Mouse (Mus musculus): Measurements from ENCODE around the gene Rsph14. TPM values are rescaled to one million over a fixed set of nuclear protein-coding genes. Genes with fewer than 3 reads are reported as not detected.
A peak's percentile ranks its signal among the peaks of the same experiment; 100 is the strongest.
"Not testable (repeated sequence)": the region's sequence is repeated elsewhere in the genome, so short reads cannot be mapped to it uniquely, and the experiment has no call there.

Gene Rsph14
- total RNA-seq, 2 experiments from 2014 or later, result 1.1 TPM; not detected in 1

DNA sequence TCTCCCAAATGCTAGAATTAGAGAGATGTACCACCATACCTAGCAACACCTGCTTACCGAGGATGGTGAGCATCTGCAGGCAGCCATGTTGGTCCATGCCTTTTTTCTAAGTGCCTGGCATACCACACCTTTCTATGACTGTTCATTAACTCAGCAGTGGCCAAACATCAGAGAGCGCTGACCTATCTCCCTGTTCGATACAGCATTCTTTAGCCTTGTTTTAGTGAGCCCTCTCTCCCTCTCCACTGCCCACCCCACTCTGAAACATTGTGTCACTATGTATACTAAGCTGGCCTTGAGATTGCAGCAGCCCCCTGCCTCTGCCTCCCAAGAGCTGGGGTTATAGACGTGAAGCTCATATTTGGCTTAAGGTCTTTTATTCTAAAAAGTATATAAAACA lies 21.3 kb upstream of the Rsph14 start:
- no peak for DNase-seq

- DNase-seq, result no peak
These were observed 20.5 kb upstream of the Rsph14 start for GRCm38 (mm10) chr10:75052902-75053301.

GRCm38 (mm10) chr10:75051364-75052074 lies 19.1 kb upstream of the Rsph14 start:
- DNase-seq, result no peak

DNA sequence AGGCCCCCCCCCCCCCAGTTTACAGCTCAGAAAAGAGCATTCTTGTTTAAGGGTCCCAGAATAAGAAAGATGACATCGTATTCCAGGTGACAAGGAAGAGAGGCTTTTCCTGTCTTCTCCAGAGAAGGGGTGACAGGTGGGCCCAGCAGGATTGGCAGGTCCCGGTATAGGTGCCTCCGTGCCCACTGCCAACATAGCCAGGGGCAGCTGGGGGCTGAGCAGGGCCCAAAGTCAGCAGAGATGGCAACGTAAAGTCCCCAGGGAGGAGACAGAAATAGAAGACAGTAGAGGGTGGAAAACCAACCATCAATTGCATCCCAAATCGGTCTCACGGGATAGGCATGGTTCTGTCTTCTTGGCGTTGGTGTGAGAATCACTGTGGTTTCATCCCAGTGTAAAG lies 16.3 kb upstream of the Rsph14 start:
- DNase-seq, result no peak

DNA sequence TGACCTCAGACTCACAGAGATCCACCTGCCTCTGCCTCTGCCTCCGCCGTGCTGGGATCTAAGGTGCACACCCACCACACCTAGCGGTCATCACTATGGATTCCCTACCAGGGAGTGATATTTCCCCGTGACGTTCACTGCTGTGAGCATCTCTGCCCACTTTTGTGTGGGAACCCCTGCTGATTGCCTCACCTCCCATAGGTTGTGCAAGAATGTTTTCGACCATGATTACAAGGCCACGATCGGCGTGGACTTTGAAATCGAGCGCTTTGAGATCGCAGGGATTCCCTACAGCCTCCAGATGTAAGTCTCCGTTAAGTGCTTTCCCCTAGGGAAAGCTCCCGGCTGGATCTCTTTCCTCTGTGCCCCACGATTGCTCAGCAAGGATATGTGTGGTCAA lies 13.4 kb upstream of the Rsph14 start:
- no peak for DNase-seq

DNA sequence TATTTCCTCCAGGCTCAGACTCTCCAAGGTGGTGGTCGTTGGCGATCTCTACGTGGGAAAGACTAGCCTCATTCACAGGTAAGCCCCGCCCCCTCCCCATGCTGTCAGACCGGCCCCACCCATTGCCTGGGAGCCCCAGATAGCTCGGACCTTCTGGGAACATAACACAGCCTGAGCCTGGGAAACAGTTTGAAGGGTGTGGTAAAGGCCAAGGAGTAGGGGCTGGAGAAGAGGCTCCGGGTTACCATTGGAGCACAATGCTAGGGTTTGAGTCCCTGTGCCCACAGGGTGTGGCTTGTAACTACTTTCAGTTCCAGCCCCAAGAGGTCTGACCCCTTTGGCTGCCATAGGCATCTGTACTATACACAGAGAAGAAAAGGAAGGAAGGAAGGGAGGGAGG lies 12.1 kb upstream of the Rsph14 start:
- no peak for DNase-seq

GRCm38 (mm10) chr10:75042060-75042459 lies 9.7 kb upstream of the Rsph14 start:
- DNase-seq, result not testable (repeated sequence)

GRCm38 (mm10) chr10:75036883-75037379 lies 4.5 kb upstream of the Rsph14 start, which contains the start of gene Rab36:
Rab36 (plus strand) TSS chr10:75037058.
- DNase-seq, result peak; percentile 90 to 94

GRCm38 (mm10) chr10:75031345-75032114 lies 856 bp downstream of the Rsph14 start:
- DNase-seq, result no peak

DNA sequence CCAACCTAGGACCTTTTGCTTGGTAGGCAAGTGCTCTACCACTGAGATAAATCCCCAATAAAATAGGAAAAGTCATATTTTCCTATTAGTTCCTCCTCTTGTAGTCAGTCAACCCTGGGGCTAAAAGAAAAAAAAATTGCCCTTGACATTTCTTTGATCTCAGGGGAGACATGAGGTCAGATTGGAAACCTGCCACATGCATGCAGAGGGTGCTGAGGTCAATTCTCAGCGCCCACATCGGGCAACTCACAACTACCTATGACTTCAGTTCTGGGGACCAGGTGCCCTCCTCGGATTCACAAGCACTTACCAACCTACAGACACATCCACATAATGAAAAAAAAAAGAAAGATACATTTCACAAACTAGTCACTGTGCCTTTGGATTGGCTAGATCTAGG lies 2.2 kb downstream of the Rsph14 start:
- no peak for DNase-seq

- DNase-seq, result no peak
These were observed 2.7 kb downstream of the Rsph14 start for GRCm38 (mm10) chr10:75029677-75030076.

DNA sequence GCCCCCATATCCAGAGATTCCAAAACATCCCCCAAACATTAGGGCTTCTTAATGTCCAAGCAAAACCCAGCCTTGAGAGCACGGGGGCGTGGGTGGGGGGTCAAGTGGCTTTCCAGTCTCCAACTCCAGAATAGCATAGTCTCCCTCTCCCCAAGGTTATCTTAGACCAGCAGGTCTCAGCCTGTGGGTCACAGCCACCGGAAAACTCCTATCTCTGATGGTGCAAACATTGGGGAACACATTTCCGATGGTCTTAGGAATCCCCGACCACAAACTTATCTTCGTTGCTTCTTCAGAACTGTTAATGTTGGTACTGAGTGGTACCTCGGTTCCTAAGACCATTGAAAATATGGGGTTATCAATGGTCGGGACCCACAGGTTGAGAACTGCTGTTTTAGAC lies 3.6 kb downstream of the Rsph14 start:
- no peak for DNase-seq

DNA sequence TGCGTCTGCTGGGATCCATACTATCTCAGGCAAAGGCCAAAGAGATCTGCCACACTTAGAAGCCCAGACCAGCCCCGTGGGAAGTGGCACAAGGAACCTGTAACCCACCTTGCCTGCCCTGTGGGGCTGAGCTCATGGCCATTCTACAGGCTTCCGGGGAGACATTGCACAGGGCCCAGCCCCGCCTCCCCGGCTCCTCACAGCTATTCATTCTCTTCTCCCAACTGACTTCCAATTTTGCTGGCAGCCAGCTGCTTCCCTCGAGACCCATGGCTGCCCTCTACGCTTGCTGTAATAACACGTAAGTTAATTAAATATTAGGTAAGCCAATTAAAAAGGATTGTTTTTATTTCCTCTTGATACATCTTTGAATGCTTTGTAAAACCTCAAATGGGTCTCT lies 5.9 kb downstream of the Rsph14 start:
- DNase-seq, result no peak

DNA sequence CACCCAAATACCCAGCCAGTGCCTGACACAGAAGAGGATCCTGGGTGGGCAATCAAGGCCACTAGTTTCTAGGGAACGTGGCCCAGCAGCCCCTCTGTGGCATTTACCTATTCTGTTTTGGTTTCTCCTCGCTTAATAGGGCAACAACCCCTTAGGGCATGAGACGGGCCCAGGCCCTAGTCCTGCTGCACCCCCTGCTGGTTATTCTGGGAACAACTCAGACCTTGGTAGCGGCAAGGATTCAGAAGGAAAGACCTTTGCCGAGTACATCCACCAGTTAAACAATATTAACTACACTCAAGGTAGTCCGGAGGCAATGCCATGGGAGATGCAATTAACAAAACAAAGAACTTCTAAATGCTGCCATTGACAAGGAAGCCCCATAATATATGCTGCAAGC lies 11.2 kb downstream of the Rsph14 start:
- DNase-seq, result peak; percentile 71 to 85

GRCm38 (mm10) chr10:75020271-75020670 lies 12.1 kb downstream of the Rsph14 start:
- DNase-seq, result no peak

DNA sequence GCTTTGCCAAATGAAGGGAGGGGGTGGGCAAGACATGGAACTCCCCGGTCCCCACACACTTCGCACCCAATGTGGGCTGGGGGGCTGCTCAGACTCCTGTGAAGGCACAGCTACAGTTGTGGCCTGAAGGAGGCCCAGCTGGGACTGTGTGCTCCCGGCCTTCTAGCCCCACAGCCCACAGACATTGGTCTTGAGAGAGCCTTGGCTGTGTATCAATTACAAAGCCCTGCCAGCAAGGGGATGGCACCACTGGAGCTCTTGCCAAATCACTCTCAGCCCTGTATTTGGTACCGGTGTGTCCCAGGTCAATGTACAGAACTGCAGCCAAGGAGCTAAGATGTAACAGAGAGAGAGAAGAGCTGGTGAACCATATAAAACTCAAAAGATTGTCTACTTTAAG lies 15.9 kb downstream of the Rsph14 start:
- DNase-seq, result no peak

- no peak for DNase-seq
These were observed 16.9 kb downstream of the Rsph14 start for GRCm38 (mm10) chr10:75015465-75015864.

GRCm38 (mm10) chr10:75010704-75011103 lies 21.7 kb downstream of the Rsph14 start:
- peak; percentile 26 to 34 for DNase-seq

GRCm38 (mm10) chr10:75006889-75007662 lies 25.3 kb downstream of the Rsph14 start:
- DNase-seq, result peak in 1 of 2 experiments; percentile 41

GRCm38 (mm10) chr10:75004067-75004466 lies 28.3 kb downstream of the Rsph14 start:
- no peak for DNase-seq

GRCm38 (mm10) chr10:75001391-75001790 lies 31.0 kb downstream of the Rsph14 start:
- DNase-seq, result no peak

DNA sequence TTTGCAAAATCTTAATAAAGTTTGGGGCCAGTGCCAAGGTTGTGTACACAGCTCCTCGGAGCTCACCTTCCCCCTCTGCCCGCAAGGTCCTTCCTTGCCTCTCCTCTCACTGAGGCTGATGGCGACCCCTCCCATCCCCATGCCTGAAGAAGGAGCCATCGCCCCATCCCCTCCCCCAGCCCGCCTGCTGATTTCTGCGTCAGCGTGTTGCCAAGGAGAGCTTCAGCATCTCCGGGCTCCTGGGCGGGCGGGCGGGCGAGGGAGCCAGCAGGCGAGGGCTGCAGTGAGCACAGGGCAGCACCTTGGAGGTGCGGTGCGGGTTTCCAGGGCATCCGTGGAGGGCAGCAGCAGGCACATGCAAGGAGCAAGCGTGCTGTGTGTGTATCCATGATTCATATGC lies 37.0 kb downstream of the Rsph14 start:
- peak in 1 of 2 experiments; percentile 28 for DNase-seq

DNA sequence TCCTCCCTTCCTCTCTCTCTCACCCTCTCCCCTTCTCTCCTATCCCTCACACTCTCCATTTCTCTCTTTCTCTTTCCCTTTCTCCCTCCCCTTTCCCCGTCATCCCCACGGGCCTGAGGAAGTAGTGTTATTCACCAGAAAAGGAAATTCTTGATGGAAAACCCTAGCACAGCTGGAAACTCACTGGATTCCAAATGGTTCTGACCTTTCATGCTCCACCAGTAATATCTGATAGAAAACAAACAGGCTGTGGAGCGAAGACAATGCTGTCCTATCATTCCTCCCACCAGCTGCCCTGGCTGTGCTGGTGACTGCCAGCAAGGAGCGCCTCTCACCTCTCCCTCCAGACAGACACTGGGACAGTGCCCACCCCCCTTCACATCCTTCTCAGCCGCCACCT lies 37.5 kb downstream of the Rsph14 start:
- DNase-seq, result no peak

Measured in layer of hippocampus, postnatal 36 days (tissue).